Mouse (Mus musculus) liver, embryonic 14.5 days (tissue): ENCODE results near the gene Pttg1. TPM values are rescaled to one million over a fixed set of nuclear protein-coding genes. Genes with fewer than 3 reads are reported as not detected.

ENCODE experiments used
- ATAC-seq: fragments of 200-750 bp; cut with Nextera tagmentation; 2 replicates; pipeline ENCODE4 v1.8.0; 2017; ENCODE audit warnings: moderate number of reproducible peaks, mild to moderate bottlenecking, moderate library complexity; ENCODE audit not compliant: insufficient read depth
- DNase-seq, 3 experiments: peaks; one replicate each; pipeline ENCODE4 v3.0.0-alpha.2; 2012 to 2013; ENCODE audit warnings: low read depth in 3 of 3, low spot score in 3 of 3
- H3K27ac ChIP-seq: fragments of 300-500 bp; sonication (generic); 2 replicates; pipeline ENCODE4 v1.5.1; 2014; ENCODE audit warnings: moderate library complexity, mild to moderate bottlenecking, control low read depth, inconsistent platforms
- H3K27me3 ChIP-seq: fragments of 300-500 bp; sonication (generic); 2 replicates; pipeline ENCODE4 v1.6.1; 2014; ENCODE audit warnings: mild to moderate bottlenecking, low read length, moderate library complexity; ENCODE audit not compliant: control insufficient read depth, insufficient read depth
- H3K36me3 ChIP-seq: fragments of 300-500 bp; sonication (generic); replicated peaks from 2 replicates; pipeline ENCODE4 v1.6.1; 2014; ENCODE audit warnings: low read depth; ENCODE audit not compliant: control insufficient read depth, insufficient read depth
- H3K4me1 ChIP-seq, 2 experiments: fragments of 200-500 bp in 1 of 2; fragments of 300-500 bp in 1 of 2; sonication (generic) in 1 of 2; replicated peaks; 2 replicates each; pipeline ENCODE4 v1.6.1; 2012 to 2014; ENCODE audit warnings: antibody characterized with exemption in 1 of 2, inconsistent platforms in 1 of 2, low read length in 1 of 2; ENCODE audit not compliant: control insufficient read depth in 2 of 2, insufficient read depth in 2 of 2
- H3K4me2 ChIP-seq: fragments of 300-500 bp; sonication (generic); 2 replicates; pipeline ENCODE4 v1.6.1; 2014; ENCODE audit warnings: low read depth, mild to moderate bottlenecking, control low read depth, moderate library complexity
- H3K4me3 ChIP-seq, 2 experiments: fragments of 200-500 bp in 1 of 2; fragments of 300-500 bp in 1 of 2; sonication (generic) in 1 of 2; 2 replicates each; pipeline ENCODE4 v1.5.1; 2012 to 2014; ENCODE audit warnings: low read depth in 2 of 2, low read length in 2 of 2, mild to moderate bottlenecking in 2 of 2, control low read depth in 1 of 2, inconsistent platforms in 1 of 2, moderate library complexity in 1 of 2; ENCODE audit not compliant: insufficient read depth in 1 of 2
- H3K9ac ChIP-seq: fragments of 300-500 bp; sonication (generic); replicated peaks from 2 replicates; pipeline ENCODE4 v1.6.1; 2014; ENCODE audit warnings: mild to moderate bottlenecking, control low read depth, moderate library complexity
- H3K9me3 ChIP-seq: fragments of 300-500 bp; sonication (generic); 2 replicates; pipeline ENCODE4 v1.6.1; 2016; ENCODE audit warnings: low read length, mixed read lengths; ENCODE audit not compliant: control insufficient read depth
- CTCF ChIP-seq: IDR thresholded peaks from 2 replicates; pipeline ENCODE4 v1.5.1; 2016; ENCODE audit warnings: antibody characterized with exemption, low read depth, control low read depth
- EP300 ChIP-seq: IDR thresholded peaks from 2 replicates; pipeline ENCODE4 v1.6.1; 2016; ENCODE audit warnings: antibody characterized with exemption, low read depth
- WGBS: fragments of 180-500 bp; shearing (Covaris S2); extraction: QIAGEN DNeasy Blood & Tissue Kit; methylation state at CpG from one replicate; pipeline ENCODE4 v1.1.7; 2014; ENCODE audit not compliant: insufficient replicate concordance; 5-methylcytosine and 5-hydroxymethylcytosine counted together
- microRNA counts: library from miRNA; unstranded; fragments of <30 nt; microRNA quantifications from one replicate; lab custom pipeline; 2016
- microRNA-seq: library from miRNA; unstranded; fragments of <30 nt; microRNA quantifications from one replicate; pipeline ENCODE4, GENCODE M21; 2016
- polyA plus RNA-seq, 2 experiments: library from polyadenylated mRNA; depleted of rRNA in 1 of 2; stranded (reverse) in 1 of 2; unstranded in 1 of 2; fragments of >200 nt; fragmentation: Nextera tagmentation in 1 of 2; extraction: Ambion mirVana in 1 of 2; gene quantifications; 2 replicates each; pipeline versions ENCODE4 v1.2.1 to v1.2.3; 2012 to 2014

The Pttg1 gene
- polyA plus RNA-seq, 2 experiments = 35.0 to 58.2 TPM

- H3K4me2 ChIP-seq = no peak overlapping the region
- H3K27me3 ChIP-seq = no peaks in the 10 kb centered on the region
- 65% methylated on average over 3 of the region's 3 CpGs for WGBS
- no peaks in the 10 kb centered on the region for H3K9me3 ChIP-seq
- no peak overlapping the region for H3K9ac ChIP-seq
- H3K4me3 ChIP-seq = no peak overlapping the region
- DNase-seq = no peak
- no peak for ATAC-seq
- no peaks in the 10 kb centered on the region for H3K4me1 ChIP-seq
- H3K36me3 ChIP-seq = no peaks in the 10 kb centered on the region
- no peak overlapping the region for H3K27ac ChIP-seq
- no peak for TF ChIP-seq EP300
- TF ChIP-seq CTCF = no peak
Observed at GRCm38 (mm10) chr11:43371807-43372206, 54.2 kb downstream of the Pttg1 start.

MicroRNA genes within 50 kb of the gene (microRNA counts, 519-probe panel; counts per million panel counts)
- 6,179 counts per million, percentile 47 among the panel's probes with 10 or more counts for microRNA mmu-miR-146a (lab: Ali Mortazavi, UCI)

Small RNAs within 50 kb of the gene (microRNA-seq; reads per million reads assigned to microRNA genes)
- gene Mir146 = 210 reads per million, percentile 56 among the genes with 10 or more reads in this experiment

Other genes with a start within 250 kb of the Pttg1 start
- 2.1 and 4.9 TPM in 2 replicates for gene Slu7, start 7.5 kb upstream of the Pttg1 start, polyA plus RNA-seq (2012; rRNA removed)
- gene Slu7, start 7.5 kb upstream of the Pttg1 start, polyA plus RNA-seq (2014; fragmentation: Nextera tagmentation; extraction: Ambion mirVana) = 20.8 and 24.1 TPM in 2 replicates
- gene C1qtnf2, start 48.0 kb upstream of the Pttg1 start, polyA plus RNA-seq (2012; rRNA removed) = 0.18 and 0.41 TPM in 2 replicates
- 0.20 and 0.32 TPM in 2 replicates for gene C1qtnf2, start 48.0 kb upstream of the Pttg1 start, polyA plus RNA-seq (2014; fragmentation: Nextera tagmentation; extraction: Ambion mirVana)
- gene Ccnjl, start 102.5 kb upstream of the Pttg1 start, polyA plus RNA-seq (2012; rRNA removed) = 0.79 and 0.91 TPM in 2 replicates
- 1.2 and 1.5 TPM in 2 replicates for gene Ccnjl, start 102.5 kb upstream of the Pttg1 start, polyA plus RNA-seq (2014; fragmentation: Nextera tagmentation; extraction: Ambion mirVana)
- gene 4933415A04Rik, start 160.8 kb upstream of the Pttg1 start, polyA plus RNA-seq (2012; rRNA removed) = 0.11 and 0.12 TPM in 2 replicates
- gene 4933415A04Rik, start 160.8 kb upstream of the Pttg1 start, polyA plus RNA-seq (2014; fragmentation: Nextera tagmentation; extraction: Ambion mirVana) = 0.17 and 0.29 TPM in 2 replicates
- not detected in 2 replicates for gene Fabp6, start 175.3 kb upstream of the Pttg1 start, polyA plus RNA-seq (2012; rRNA removed)
- gene Fabp6, start 175.3 kb upstream of the Pttg1 start, polyA plus RNA-seq (2014; fragmentation: Nextera tagmentation; extraction: Ambion mirVana) = not detected in 2 replicates